Mouse (Mus musculus) limb, embryonic 10.5 days (tissue): ENCODE measurements around the gene Cntnap4. TPM values are rescaled to one million over a fixed set of nuclear protein-coding genes. Genes with fewer than 3 reads are reported as not detected.

Experiments used
- DNase-seq: peaks from one replicate; pipeline ENCODE4 v3.0.0-alpha.2; 2017; ENCODE audit warnings: low spot score
- H3K27ac ChIP-seq: fragments of 300-500 bp; sonication (generic); 2 replicates; pipeline ENCODE4 v1.5.1; 2016; ENCODE audit warnings: mild to moderate bottlenecking
- H3K27me3 ChIP-seq: fragments of 300-500 bp; sonication (generic); 2 replicates; pipeline ENCODE4 v1.6.1; 2016; ENCODE audit warnings: low read depth, mild to moderate bottlenecking; ENCODE audit not compliant: poor library complexity, severe bottlenecking
- H3K36me3 ChIP-seq: fragments of 300-500 bp; sonication (generic); 2 replicates; pipeline ENCODE4 v1.6.1; 2016; ENCODE audit warnings: mild to moderate bottlenecking, moderate library complexity
- H3K4me1 ChIP-seq: fragments of 300-500 bp; sonication (generic); 2 replicates; pipeline ENCODE4 v1.6.1; 2016
- H3K4me3 ChIP-seq: fragments of 300-500 bp; sonication (generic); 2 replicates; pipeline ENCODE4 v1.5.1; 2016; ENCODE audit warnings: mild to moderate bottlenecking, moderate library complexity
- H3K9me3 ChIP-seq: fragments of 300-500 bp; sonication (generic); replicated peaks from 2 replicates; pipeline ENCODE4 v1.6.1; 2016; ENCODE audit warnings: mild to moderate bottlenecking
- WGBS: fragments of 180-500 bp; shearing (Covaris S2); methylation state at CpG from one replicate; pipeline ENCODE4 v1.1.7; 2016; 5-methylcytosine and 5-hydroxymethylcytosine counted together
- polyA plus RNA-seq: library from polyadenylated mRNA; unstranded; fragments of >200 nt; fragmentation: Nextera tagmentation; extraction: Ambion mirVana; gene quantifications from 2 replicates; pipeline ENCODE4 v1.2.1, GENCODE M21; 2016

Cntnap4 gene
- 0.38 TPM in 2 replicates for polyA plus RNA-seq

DNA sequence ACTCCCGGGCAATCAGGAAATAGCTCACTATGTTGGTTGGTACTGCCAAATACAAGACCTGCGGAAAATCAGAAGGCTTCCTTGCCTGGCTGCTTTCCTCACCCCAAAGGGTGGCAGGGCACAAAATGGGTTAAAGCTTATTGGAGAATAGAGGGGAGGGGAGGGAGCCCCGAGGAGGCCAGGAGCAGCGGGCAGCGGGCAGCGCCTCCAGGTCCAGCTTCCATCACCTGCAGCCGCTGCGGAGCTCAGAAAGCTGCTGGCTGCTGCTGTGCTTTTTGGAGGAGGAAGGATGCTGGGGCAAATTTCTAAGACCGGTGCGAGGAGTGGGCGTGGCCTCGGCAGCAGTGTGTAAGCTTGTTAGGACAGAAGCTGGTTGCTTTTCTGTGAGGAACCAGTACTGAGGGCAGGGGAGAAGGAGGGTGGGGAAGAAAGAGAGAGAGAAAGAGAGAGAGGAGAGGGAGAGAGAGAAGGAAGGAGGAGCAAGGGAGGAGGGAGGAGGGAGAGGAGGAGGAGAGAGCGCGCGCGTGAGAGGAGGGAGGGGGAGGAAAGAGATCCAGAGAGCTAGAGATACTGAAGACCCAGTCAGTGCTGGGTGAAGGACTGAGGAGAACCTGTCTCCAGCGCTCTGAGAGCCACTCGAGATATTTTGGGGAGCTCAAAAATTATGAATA lies at the start of gene Cntnap4:
Gene Cntnap4, plus strand, starts transcription at position 573 of the 671 bp plus-strand sequence.
- DNase-seq = peak; percentile 57
- peak within 1 kb of the TSS; percentile 48 for H3K4me3 ChIP-seq
- H3K27ac ChIP-seq = no peak within 1 kb of the TSS
- H3K27me3 ChIP-seq = peaks cover 36% of the 10 kb centered on the region
- H3K4me1 ChIP-seq = peaks cover 13% of the 10 kb centered on the region
- 3% methylated on average over 18 of the region's 18 CpGs for WGBS
- no peaks in the 10 kb centered on the region for H3K9me3 ChIP-seq
- no peaks in the 10 kb centered on the region for H3K36me3 ChIP-seq

DNA sequence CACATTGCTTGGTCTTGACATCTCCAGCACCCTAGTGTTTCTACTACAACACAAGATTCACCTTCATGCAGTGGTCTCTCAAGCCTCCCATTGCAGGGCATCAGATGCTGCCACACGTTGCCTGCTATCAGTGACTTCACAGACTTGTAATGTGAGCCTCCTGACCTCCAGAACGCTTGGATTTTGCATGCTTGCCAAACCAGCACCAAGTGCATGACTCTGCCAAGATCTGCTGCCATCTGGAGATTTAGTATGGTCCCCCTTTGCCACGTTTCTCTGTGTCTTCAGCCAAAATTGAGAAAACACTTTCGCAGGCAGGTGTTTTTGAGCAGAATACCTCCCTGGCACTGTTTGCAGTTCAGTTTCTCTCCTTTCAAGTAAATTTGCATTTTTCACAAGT lies 12.5 kb upstream of the Cntnap4 start:
- WGBS = 43% methylated on average over 4 of the region's 4 CpGs
- no peak for DNase-seq
- no peak overlapping the region for H3K4me3 ChIP-seq
- no peaks in the 10 kb centered on the region for H3K4me1 ChIP-seq
- no peaks in the 10 kb centered on the region for H3K9me3 ChIP-seq
- no peak overlapping the region for H3K27ac ChIP-seq
- H3K36me3 ChIP-seq = no peaks in the 10 kb centered on the region
- no peaks in the 10 kb centered on the region for H3K27me3 ChIP-seq

DNA sequence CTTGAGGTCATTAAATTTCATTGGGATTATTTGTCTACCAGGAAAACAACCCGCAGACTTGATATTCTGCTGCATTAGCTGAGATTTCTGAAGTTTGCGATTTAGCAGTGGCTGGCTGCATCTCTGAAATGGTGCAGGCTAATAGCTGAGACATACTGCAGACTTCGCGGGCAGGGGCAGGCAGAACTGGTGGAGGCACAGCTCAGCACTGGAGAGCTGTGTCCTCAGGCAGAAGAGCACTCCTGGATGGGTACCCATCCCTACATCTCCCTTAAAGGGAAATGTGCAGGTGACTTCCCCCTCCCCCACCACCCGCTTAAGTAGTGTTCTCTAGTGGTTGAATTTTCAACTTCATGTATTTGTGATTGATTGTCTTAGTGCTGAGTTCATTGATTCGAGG lies 698 bp downstream of the Cntnap4 start:
- WGBS = 8% methylated on average over 6 of the region's 6 CpGs
- peaks cover 36% of the 10 kb centered on the region for H3K27me3 ChIP-seq
- H3K4me1 ChIP-seq = peaks cover 13% of the 10 kb centered on the region
- no peak for DNase-seq
- no peaks in the 10 kb centered on the region for H3K9me3 ChIP-seq
- no peak overlapping the region for H3K27ac ChIP-seq
- H3K36me3 ChIP-seq = no peaks in the 10 kb centered on the region
- no peak overlapping the region for H3K4me3 ChIP-seq

DNA sequence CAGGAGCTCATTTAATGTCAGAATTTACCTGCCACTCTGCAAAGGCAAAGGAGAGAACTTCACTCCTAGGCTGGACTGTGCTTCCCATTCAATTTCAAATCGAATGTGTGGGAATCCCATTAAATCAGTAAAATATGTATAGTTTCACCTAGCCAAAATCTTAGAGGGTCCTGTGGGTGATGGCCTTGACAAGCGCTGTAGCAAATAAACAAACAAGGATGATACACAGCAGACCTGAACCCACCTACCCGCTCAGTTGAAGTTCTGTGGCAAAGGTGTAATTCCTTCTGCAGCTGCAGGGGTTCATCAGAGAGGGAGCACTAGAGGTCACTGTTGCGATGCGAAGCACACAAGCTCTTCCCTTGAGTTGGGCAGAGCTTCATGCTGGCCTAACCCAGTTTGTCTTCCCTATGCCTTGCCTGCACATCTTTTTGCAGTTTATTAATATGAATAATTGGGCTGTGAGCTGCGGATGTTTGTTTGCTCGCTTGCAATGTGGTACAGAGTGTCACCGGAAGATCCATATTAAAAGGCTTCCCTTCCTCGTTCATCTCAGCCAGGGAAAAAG lies 1.6 kb downstream of the Cntnap4 start:
- Histone ChIP-seq H3K4me1 (peaks cover 13% of the 10 kb centered on the region), H3K4me3 (no peak overlapping the region), H3K27me3 (peaks cover 36% of the 10 kb centered on the region), H3K36me3 (no peaks in the 10 kb centered on the region), H3K27ac (no peak overlapping the region), H3K9me3 (no peaks in the 10 kb centered on the region)
- DNase-seq = peak; percentile 46
- 21% methylated on average over 9 of the region's 9 CpGs for WGBS

DNA sequence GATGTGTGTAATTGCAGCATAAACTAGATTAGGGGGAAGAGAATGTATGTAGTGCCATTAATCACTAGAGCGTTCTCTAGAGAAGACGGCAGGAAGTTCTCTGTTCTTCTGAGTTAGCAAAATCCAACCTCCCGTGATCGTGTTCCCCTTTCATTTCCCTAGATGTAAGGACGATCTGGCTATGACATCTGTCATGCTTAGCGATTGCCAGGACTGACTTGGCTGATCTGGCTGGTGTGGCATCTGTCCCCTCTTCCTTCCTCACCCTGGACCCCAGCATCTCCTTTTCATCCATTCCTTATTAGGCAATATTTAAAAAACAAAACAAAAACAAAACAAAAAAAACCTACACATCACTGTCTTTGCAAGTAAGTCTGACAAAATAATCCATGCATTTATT lies 11.6 kb downstream of the Cntnap4 start:
- H3K27ac ChIP-seq = no peak overlapping the region
- H3K4me3 ChIP-seq = no peak overlapping the region
- H3K36me3 ChIP-seq = no peaks in the 10 kb centered on the region
- no peaks in the 10 kb centered on the region for H3K27me3 ChIP-seq
- 58% methylated on average over 6 of the region's 6 CpGs for WGBS
- H3K4me1 ChIP-seq = no peaks in the 10 kb centered on the region
- no peak for DNase-seq
- no peaks in the 10 kb centered on the region for H3K9me3 ChIP-seq

DNA sequence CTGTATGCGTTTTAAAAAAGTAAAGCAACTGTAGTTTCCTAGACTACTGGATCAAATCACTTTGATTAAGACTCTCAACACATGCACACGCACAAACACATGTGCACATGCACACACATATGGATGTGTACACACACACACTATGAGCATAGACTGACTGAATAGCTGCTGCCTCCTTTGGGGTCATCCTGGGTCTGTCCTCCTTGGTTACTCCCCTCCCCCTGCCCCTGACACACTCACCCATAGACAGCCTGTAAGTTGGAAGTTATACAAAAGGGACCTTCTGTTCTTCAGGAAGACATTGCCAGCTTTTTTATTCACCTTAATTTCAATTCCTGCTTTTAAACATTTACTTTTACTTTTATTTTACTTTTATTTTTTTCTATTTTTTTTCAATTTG lies 13.6 kb downstream of the Cntnap4 start:
- H3K9me3 ChIP-seq = no peaks in the 10 kb centered on the region
- no peaks in the 10 kb centered on the region for H3K36me3 ChIP-seq
- H3K4me3 ChIP-seq = no peak overlapping the region
- WGBS = 90% methylated on average over 2 of the region's 2 CpGs
- H3K27me3 ChIP-seq = no peaks in the 10 kb centered on the region
- H3K27ac ChIP-seq = no peak overlapping the region
- no peak for DNase-seq
- peaks cover 6% of the 10 kb centered on the region for H3K4me1 ChIP-seq

DNA sequence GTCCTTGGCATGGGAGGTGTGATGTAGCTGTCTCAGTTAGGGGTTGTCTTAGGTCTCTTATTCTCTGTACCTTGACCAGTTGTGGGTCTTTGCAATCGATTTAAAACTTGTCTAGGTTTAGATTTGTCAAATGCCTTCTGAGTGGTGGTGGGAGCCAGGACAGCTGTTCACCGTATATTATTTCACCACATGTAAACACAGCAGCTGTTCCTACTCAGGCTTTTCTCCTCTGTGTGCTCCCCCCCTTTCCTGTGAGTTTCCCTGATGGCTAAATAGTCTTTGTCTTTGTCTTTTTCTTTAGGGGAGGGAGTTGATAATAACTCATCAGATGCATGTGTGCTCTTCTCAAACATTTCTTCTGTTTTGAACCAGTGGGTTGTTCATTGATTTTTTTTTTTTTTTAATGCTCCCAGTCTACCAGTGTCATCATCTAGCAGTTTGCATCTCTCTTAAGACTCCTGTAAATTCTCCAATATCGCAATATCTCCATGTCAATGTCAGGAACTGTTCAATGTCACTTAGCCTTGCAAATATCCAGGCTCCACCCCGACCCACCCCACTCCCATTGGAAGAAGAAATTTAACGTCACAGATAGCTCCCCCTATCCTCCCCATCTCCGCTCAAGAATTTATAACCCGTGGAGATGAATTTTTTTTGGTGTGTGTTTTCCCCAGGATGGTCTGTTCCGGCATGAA lies 18.7 kb downstream of the Cntnap4 start:
- H3K27ac ChIP-seq = no peak overlapping the region
- no peaks in the 10 kb centered on the region for H3K9me3 ChIP-seq
- DNase-seq = no peak
- WGBS = 75% methylated on average over 8 of the region's 8 CpGs
- H3K4me1 ChIP-seq = peaks cover 17% of the 10 kb centered on the region
- H3K4me3 ChIP-seq = no peak overlapping the region
- H3K36me3 ChIP-seq = no peaks in the 10 kb centered on the region
- H3K27me3 ChIP-seq = no peaks in the 10 kb centered on the region

DNA sequence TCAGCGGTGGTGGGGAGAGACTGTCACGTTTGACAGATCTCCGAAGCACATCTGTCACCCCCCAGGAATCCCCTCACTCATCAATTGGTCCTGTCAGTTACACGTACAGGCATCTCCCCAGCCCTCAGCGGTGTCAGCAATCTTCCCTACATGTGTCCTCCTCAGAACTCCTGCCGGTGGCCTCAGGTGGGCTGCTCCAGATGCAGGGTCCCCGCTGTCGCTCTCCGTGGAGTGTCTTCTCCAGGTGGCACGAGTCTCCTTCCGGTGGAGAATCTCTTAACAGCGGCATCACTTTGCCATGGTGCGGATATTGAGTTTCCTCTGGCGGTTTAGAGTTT lies 19.2 kb downstream of the Cntnap4 start:
- H3K4me3 ChIP-seq = no peak overlapping the region
- no peak for DNase-seq
- no peaks in the 10 kb centered on the region for H3K27me3 ChIP-seq
- peaks cover 17% of the 10 kb centered on the region for H3K4me1 ChIP-seq
- 71% methylated on average over 14 of the region's 14 CpGs for WGBS
- no peaks in the 10 kb centered on the region for H3K36me3 ChIP-seq
- H3K27ac ChIP-seq = no peak overlapping the region
- no peaks in the 10 kb centered on the region for H3K9me3 ChIP-seq

DNA sequence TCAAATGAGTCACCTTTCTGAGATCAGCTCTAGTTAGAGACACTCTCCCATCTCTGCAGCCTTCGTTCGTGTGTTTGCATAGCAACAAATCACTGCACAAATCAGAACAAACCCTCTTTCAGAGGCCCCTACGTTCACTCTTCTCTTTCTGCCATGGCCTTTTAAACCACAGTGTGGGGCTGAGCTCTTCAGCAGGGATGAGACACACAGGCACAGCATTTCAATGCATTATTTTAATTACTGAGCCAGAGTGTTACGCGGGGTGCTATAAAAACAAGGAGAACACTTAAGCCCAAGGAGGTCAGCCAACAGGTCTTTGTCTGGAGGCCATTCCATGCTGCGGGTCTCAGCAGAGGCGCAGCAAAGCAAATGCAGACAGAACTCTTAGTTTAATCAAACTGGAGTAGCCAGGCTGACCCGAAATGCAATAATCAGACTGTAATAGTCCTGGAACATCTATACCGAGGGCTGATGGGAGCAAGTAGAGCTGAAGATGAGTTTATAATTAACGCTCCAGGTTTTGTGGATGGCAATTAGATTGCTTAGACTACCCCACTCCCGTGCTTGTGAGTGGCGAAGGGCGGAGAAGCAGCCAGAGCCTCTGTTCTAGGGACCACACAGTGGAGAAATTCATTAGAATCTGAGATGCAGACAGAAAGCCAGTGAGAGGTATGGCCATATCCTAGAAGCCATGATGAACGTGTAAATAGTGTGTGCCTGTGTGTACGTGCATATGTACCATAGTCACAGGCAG lies 26.4 kb downstream of the Cntnap4 start:
- H3K4me3 ChIP-seq = no peak overlapping the region
- H3K27me3 ChIP-seq = no peaks in the 10 kb centered on the region
- 0 out of 2 replicates have a peak, but pooled peaks cover 4% of the 10 kb centered on the region for H3K4me1 ChIP-seq
- no peaks in the 10 kb centered on the region for H3K36me3 ChIP-seq
- H3K9me3 ChIP-seq = no peaks in the 10 kb centered on the region
- WGBS = 80% methylated on average over 15 of the region's 15 CpGs
- no peak for DNase-seq
- H3K27ac ChIP-seq = no peak overlapping the region

DNA sequence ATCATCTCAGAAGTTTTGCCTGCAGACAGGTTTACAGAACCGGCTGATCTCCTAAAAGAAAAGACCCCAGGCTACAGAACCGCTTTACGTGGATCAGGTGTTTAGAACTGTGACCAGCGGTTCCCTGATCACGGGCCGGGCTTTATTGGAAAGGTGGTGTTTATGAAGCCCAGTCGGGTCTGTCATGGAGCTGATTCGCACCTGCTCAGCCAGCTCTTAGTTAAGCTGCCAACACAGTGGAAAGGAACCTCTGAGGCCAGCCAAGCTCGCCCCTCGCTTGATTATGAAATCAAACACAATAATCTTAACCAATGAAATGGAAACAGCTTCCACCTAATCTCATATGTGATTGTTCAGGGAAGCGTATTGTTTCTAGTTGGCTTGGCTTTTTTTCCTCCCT lies 30.1 kb downstream of the Cntnap4 start:
- H3K27me3 ChIP-seq = no peaks in the 10 kb centered on the region
- WGBS = 94% methylated on average over 11 of the region's 11 CpGs
- no peaks in the 10 kb centered on the region for H3K36me3 ChIP-seq
- no peaks in the 10 kb centered on the region for H3K9me3 ChIP-seq
- no peak overlapping the region for H3K27ac ChIP-seq
- H3K4me1 ChIP-seq = 0 out of 2 replicates have a peak, but pooled peaks cover 4% of the 10 kb centered on the region
- no peak overlapping the region for H3K4me3 ChIP-seq
- no peak for DNase-seq

DNA sequence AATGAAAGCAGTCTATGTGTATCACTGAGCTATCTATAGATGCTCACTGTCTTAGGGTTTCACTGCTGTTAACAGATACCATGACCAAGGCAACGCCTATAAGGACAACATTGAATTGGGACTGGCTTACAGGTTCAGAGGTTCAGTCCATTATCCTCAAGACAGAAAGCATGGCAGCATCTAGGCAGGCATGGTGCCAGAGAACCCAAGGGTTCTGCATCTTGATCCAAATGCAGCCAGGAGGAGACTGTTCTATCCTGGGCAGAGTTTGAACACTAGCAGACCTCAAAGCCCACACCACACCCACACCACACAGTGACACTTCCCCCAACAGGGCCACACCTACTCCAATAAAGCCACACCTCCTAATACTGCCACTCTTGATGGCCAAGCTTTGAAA lies 31.3 kb downstream of the Cntnap4 start:
- H3K27me3 ChIP-seq = no peaks in the 10 kb centered on the region
- H3K4me1 ChIP-seq = 0 out of 2 replicates have a peak, but pooled peaks cover 2% of the 10 kb centered on the region
- H3K9me3 ChIP-seq = no peaks in the 10 kb centered on the region
- no peak overlapping the region for H3K4me3 ChIP-seq
- WGBS = 77% methylated on average over 1 of the region's 1 CpGs
- no peak overlapping the region for H3K27ac ChIP-seq
- H3K36me3 ChIP-seq = no peaks in the 10 kb centered on the region
- no peak for DNase-seq

DNA sequence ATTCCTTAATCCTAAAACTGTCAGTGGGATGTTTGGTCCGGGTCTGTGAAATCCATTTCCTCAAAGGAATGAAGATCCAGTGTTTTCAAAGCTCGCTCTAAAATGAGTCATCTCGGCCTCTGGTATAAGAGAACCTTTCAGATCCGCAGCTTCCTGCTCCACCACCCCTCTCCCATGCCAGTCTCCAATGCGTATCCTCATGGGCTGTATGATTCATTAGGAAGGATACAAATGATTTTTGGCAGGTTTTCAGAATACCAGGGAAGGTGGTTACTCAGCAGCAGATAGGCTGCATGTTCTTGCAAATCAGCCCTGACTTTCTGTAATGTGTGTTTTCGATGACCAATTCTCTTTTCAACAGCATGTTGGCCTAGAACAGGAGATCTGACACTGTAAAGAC lies 40.3 kb downstream of the Cntnap4 start:
- no peak for DNase-seq
- WGBS = 91% methylated on average over 6 of the region's 6 CpGs
- Histone ChIP-seq H3K36me3 (no peaks in the 10 kb centered on the region), H3K27ac (no peak overlapping the region), H3K4me3 (no peak overlapping the region), H3K27me3 (no peaks in the 10 kb centered on the region), H3K9me3 (no peaks in the 10 kb centered on the region), H3K4me1 (no peaks in the 10 kb centered on the region)

DNA sequence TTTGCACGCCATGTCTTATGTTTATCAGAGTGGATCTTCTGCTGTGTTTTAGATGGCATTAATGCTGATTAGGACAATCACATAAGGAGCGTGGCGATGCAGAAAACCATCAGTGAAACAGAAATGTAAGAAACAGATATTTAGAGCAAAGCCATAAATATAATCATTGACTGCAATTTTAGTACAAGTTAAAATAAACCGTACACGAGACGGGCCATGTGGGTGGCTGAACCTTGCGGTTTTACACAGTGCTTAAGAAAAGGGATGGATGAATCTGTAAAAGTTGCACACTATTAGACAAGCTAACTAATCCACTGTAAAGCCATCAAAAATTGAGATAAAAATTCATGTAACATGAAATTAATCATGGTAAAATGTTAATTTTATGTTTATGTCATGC lies 58.9 kb downstream of the Cntnap4 start:
- no peaks in the 10 kb centered on the region for H3K4me1 ChIP-seq
- no peaks in the 10 kb centered on the region for H3K27me3 ChIP-seq
- WGBS = 97% methylated on average over 7 of the region's 7 CpGs
- no peak overlapping the region for H3K4me3 ChIP-seq
- no peaks in the 10 kb centered on the region for H3K36me3 ChIP-seq
- no peaks in the 10 kb centered on the region for H3K9me3 ChIP-seq
- H3K27ac ChIP-seq = no peak overlapping the region
- no peak for DNase-seq
